Mouse (Mus musculus): ENCODE measurements around the gene Ddr2.
"Not testable (repeated sequence)": the region's sequence is repeated elsewhere in the genome, so short reads cannot be mapped to it uniquely, and the experiment has no call there.

Ddr2 gene

DNA sequence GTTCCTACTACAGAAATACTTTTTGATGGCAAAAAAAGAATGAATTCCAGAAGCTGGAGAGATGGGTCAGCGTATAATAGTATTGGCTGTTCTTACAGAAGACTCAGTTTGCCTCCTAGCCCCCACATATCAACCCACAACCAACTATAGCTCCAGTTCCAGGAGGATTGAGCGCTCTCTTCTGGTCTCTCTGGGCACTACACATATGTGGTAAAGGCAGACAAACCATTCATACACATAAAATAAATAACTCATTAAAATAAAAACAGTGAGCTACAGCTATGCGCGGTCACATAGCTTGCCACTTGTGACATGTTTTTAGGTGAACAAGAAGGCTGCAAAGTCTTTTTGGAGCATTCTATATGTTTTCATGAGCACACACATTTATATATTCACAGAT lies 71.2 kb downstream of the Ddr2 start:
- no peak for DNase-seq (ENCODE audit: low read depth, low spot score)

GRCm38 (mm10) chr1:170035575-170035974 lies 75.0 kb downstream of the Ddr2 start:
- DNase-seq (ENCODE audit: low read depth, low spot score) = no peak

DNA sequence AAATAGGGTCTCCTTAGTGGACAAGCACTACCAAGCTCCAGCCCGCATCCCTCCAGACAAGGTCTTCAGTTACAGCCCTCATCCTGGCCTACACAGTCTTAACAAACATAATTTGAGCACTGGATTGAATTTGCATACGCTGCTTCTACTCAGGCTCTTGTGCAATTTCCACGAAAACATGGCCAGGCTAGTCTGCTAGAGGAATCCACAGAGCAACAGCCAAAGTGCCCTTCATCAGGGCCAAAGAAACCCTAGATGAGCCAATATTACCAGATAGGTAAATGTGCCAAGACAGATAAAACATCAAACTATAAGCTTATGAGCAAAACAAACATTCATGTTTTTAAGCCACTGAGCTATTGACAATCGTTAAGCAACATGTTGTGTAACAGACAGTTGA lies 75.6 kb downstream of the Ddr2 start:
- no peak for DNase-seq (ENCODE audit: low read depth, low spot score)

DNA sequence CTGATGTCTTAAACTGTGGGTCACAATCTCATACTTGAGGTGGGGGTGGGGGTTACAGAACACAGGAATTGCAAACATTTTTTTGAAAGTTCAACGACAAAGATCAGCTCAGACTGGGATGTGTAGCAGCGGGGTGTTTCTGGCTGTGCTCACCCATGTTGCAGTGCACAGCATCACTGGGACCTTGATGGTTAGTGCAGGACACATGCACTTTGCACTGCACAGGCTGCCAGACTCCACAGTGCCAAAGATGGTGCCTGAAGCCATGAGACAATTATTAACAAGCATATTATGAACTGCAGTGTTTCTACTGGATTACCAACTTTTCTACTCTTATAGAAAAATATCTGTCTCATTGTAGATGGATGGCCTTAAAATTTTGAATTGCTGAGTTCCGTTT lies 78.9 kb downstream of the Ddr2 start:
- no peak for DNase-seq (ENCODE audit: low read depth, low spot score)

DNA sequence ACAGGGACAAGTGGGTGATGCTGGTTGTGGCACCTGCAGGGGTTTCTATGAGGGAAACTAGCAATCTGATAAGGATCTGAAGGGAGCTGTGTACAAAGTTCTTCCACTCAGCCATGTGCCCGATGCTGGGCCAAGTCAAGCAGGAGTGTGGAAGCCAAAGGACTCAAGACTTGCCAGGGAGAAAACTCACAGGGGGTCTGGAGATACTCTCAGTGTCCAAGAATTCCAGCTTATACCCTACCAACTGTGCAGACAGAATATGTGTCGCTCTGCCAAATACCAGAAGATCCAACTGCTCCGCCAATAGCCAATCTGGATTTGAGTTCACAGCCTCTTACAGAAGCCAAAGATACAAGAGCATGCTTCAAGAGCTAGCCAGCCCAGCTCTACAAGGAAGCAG lies 95.8 kb downstream of the Ddr2 start:
- DNase-seq (ENCODE audit: low read depth, low spot score) = no peak

GRCm38 (mm10) chr1:170010716-170011505 lies 99.7 kb downstream of the Ddr2 start:
- DNase-seq (ENCODE audit: low read depth, low spot score) = no peak

- no peak for DNase-seq (ENCODE audit: low read depth, low spot score)
These were observed 101.3 kb downstream of the Ddr2 start for GRCm38 (mm10) chr1:170009296-170009695.

DNA sequence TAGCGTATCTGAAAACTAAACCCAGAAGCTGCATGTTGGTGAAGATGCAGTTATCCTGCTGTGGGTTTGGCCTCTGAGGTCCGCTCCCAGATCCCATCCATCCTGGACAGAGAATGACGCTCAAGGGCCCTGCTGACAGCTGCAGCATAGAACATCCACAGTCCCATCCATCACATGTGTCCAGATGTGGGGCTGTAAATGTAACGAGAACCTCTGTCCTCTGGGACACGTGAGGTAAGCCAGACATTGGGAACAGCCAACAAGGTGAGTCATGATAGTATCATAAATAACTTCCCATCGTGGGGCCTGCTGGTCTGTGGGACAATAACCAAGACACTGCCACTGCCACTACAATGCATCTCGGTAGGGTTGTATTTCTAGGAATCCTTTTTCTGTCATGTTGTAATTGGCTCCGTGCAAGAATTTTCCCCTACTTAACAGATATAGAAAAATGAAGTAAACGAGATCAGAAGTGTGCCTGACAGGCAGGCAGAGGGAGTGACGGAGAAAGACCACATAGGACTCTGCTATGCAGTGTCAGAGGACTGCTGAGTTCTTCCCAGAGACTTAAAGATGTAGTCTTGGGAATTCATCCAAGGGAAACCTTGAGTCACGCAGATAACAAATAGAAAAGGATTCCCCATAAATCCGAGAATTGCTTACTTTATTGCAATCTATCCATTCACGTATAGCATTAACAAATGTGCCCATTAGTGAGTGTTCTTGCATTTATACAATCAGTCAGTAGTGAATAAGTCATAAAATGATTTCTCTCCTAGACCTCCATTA lies 101.9 kb downstream of the Ddr2 start:
- DNase-seq (ENCODE audit: low read depth, low spot score) = no peak

- DNase-seq (ENCODE audit: low read depth, low spot score) = no peak
These were observed 104.0 kb downstream of the Ddr2 start for GRCm38 (mm10) chr1:170006516-170006915.

DNA sequence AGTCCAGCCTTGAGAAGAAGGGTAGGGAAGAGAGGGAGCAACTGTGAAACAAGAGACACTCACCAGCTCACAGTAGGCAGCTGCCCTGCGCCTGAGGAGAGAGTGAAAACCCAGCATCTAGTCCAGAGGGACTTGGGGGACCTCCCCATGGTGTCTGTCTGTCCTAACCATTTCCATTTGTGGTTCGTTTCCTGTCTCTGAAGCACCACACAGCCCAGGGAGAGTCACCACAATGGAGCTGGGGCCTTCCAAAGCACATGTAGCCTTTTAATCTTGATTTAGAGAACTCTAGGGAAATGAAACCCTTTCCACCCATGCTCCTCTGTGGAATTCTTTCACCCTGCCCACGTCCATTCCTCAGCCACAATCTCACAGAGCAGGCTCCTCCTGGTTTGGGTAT lies 105.3 kb downstream of the Ddr2 start:
- no peak for DNase-seq (ENCODE audit: low read depth, low spot score)

DNA sequence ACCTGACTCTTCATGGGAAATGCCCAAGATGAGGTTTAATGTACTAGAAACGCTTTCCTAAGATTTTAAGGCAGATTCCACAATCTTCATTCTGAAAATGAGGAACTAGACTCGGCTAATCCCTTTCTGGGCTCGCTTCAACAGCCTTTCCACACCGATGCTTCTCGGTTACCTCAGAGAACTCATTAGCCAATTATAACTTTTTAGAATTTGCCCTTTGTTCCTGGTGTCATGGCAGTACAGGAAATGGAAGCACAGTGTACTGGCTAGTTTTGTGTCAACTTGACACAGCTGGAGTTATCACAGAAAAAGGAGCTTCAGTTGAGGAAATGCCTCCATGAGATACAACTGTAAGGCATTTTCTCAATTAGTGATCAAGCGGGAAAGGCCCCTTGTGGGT lies 116.7 kb downstream of the Ddr2 start:
- DNase-seq (ENCODE audit: low read depth, low spot score) = not testable (repeated sequence)

DNA sequence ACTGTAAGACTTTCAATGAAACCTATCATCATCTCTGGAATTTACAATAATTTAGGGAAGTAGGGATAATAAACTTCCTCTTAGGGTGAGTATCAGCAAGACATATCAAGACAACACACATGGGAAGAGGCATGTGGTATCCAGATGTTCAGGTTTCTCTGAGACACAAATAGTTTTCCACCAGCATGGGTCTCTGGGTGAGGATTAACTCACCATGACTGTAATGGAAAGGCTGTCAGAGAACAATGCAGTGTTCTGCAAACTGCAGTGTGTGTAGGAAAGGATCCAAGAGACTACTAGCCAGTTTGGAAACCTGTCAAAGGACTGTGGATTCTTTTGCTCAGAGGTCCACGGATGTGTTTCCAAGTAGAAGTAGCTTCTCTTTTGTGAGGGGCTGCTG lies 124.4 kb downstream of the Ddr2 start:
- DNase-seq (ENCODE audit: low read depth, low spot score) = no peak

- no peak for DNase-seq (ENCODE audit: low read depth, low spot score)
These were observed 132.9 kb downstream of the Ddr2 start for GRCm38 (mm10) chr1:169977621-169978020.

GRCm38 (mm10) chr1:169971998-169972397 lies 138.6 kb downstream of the Ddr2 start:
- DNase-seq (ENCODE audit: low read depth, low spot score) = no peak

- no peak for DNase-seq (ENCODE audit: low read depth, low spot score)
These were observed 139.6 kb downstream of the Ddr2 start for GRCm38 (mm10) chr1:169970936-169971335.

- DNase-seq (ENCODE audit: low read depth, low spot score) = no peak
These were observed 141.1 kb downstream of the Ddr2 start for GRCm38 (mm10) chr1:169969516-169969886.

- peak; percentile 88 for DNase-seq (ENCODE audit: low read depth, low spot score)
These were observed 141.6 kb downstream of the Ddr2 start, which contains the start of gene Hsd17b7 for GRCm38 (mm10) chr1:169968792-169969515. TSS of gene Hsd17b7 (minus strand) at chr1:169969241.

DNA sequence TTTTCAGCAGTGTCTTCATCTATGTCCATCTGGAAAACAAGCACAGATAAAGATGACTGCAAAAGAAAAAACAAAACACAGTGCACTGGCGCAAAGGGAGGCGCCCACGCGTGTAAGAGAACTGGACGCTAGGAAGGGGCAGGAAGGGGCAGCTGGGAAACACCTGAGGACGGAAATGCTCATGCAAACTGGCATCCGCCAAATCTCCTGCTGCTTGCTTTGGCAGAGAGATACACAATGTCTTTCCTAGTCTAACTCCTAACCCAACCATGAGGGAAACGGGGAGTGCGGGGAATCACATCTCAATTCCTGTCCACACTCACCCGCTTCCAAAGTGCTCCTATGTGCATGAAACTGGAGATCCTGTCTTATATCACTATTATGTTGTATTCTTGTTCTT lies 157.5 kb downstream of the Ddr2 start:
- DNase-seq (ENCODE audit: low read depth, low spot score) = no peak

GRCm38 (mm10) chr1:169952636-169953035 lies 157.9 kb downstream of the Ddr2 start:
- no peak for DNase-seq (ENCODE audit: low read depth, low spot score)

DNA sequence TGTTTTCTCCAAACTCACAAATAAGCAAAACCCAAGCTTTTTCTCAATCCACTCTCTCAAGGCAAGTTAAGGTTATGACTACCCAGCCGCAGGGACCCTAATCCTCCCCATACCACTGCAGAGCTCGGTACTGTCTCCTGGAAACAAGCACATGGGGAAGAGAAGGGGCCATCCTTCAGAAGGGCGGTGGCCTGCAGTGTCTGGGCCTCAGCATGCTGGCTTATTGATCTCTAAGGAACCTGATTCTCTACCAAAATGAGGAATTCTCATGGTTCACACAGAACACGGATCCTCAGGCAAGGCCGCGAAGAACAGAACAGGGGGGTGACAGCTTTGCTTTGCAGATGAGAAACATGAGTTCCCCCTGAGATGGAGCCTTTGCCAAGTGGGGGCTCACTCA lies 159.0 kb downstream of the Ddr2 start:
- DNase-seq (ENCODE audit: low read depth, low spot score) = no peak

- DNase-seq (ENCODE audit: low read depth, low spot score) = no peak
These were observed 159.9 kb downstream of the Ddr2 start for GRCm38 (mm10) chr1:169950651-169951050.

GRCm38 (mm10) chr1:169949981-169950380 lies 160.6 kb downstream of the Ddr2 start:
- DNase-seq (ENCODE audit: low read depth, low spot score) = no peak
